1 mouse cellular context compared by ENCODE assay signal in the genomic region with DNA sequence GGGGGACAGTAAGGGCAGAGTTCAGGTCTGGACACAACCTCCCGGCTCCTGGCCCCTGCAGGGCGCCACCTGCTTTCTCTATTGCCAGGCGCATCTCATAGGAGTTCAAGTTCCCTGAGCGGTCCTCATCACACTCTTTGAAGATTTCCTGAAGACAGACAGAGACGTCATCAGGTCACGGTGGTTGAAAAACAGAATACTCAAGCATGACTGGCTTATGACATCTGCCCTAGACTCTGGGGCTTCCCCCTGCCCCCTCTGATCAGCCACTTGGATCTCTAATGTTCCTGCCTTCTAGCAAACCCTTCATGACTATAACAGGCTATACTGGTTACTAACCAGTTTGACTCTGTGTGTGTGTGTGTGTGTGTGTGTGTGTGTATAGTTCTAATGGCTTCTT.
A peak's percentile ranks its signal among the peaks of the same experiment; 100 is the strongest.
TF ChIP-seq lines count a peak whose summit lies in the region.

No protein-coding gene starts in this region.

TF ChIP-seq in CH12.LX, 34 proteins besides CTCF, POLR2A, EP300 and RAD21:
- TF ChIP-seq SMC3 (IDR thresholded peaks at IDR 0.05; ENCODE audit: low read depth, low read length): no peak
- TF ChIP-seq SIN3A (IDR thresholded peaks at IDR 0.05; ENCODE audit: low read length): 0 out of 2 replicates have a peak, but pooled peaks have one; percentile 36
- TF ChIP-seq MXI1 (IDR thresholded peaks at IDR 0.05; ENCODE audit: low read depth, low read length): no peak
- TF ChIP-seq UBTF (IDR thresholded peaks at IDR 0.05; ENCODE audit: low read depth, low read length): no peak
- TF ChIP-seq IRF4 (IDR thresholded peaks at IDR 0.05; ENCODE audit: low read depth, low read length): 0 out of 2 replicates have a peak, but pooled peaks have one; percentile 17
- no peak for TF ChIP-seq NRF1 (IDR thresholded peaks at IDR 0.05; ENCODE audit: low read depth, low read length)
- no peak for TF ChIP-seq RCOR1 (conservative IDR thresholded peaks at IDR 0.05; ENCODE audit: low read depth, low read length)
- TF ChIP-seq ELF1 (IDR thresholded peaks at IDR 0.05; ENCODE audit: low read depth, low read length): peak; percentile 21; the same call in 1 of the 2 replicates
- TF ChIP-seq USF1 (IDR thresholded peaks at IDR 0.05; ENCODE audit: low read depth, low read length): no peak
- no peak for TF ChIP-seq CHD1 (IDR thresholded peaks at IDR 0.05; ENCODE audit: low read depth, low read length)
- no peak for TF ChIP-seq MAFK (IDR thresholded peaks at IDR 0.05; ENCODE audit: insufficient replicate concordance, low read length)
- TF ChIP-seq TBP (conservative IDR thresholded peaks at IDR 0.05; ENCODE audit: low read depth, low read length): no peak
- TF ChIP-seq JUND (conservative IDR thresholded peaks at IDR 0.05; ENCODE audit: low read depth, low read length): no peak
- TF ChIP-seq JUN (IDR thresholded peaks at IDR 0.05; ENCODE audit: insufficient read depth, low read depth, low read length): no peak
- TF ChIP-seq CHD2 (IDR thresholded peaks at IDR 0.05; ENCODE audit: low read length): 0 out of 2 replicates have a peak, but pooled peaks have one; percentile 28
- 0 out of 2 replicates have a peak, but pooled peaks have one; percentile 18 for TF ChIP-seq MYC (IDR thresholded peaks at IDR 0.05; ENCODE audit: low read depth, low read length)
- no peak for TF ChIP-seq NELFE (IDR thresholded peaks at IDR 0.05; ENCODE audit: low read depth, low read length)
- no peak for TF ChIP-seq ZMIZ1 (IDR thresholded peaks at IDR 0.05; ENCODE audit: low read depth, low read length)
- no peak for TF ChIP-seq ZKSCAN1 (IDR thresholded peaks at IDR 0.05; ENCODE audit: borderline replicate concordance, low read depth, low read length)
- peak; percentile 72 for TF ChIP-seq ETS1 (conservative IDR thresholded peaks at IDR 0.05; ENCODE audit: low read depth, low read length)
- TF ChIP-seq HCFC1 (IDR thresholded peaks at IDR 0.05; ENCODE audit: low read depth, low read length): no peak
- peak; percentile 33; the same call in 1 of the 2 replicates for TF ChIP-seq TCF12 (IDR thresholded peaks at IDR 0.05; ENCODE audit: low read depth, low read length)
- TF ChIP-seq POLR2AphosphoS2 (IDR thresholded peaks at IDR 0.05; ENCODE audit: low read depth, low read length): no peak
- no peak for TF ChIP-seq ZNF384 (IDR thresholded peaks at IDR 0.05; ENCODE audit: low read depth, low read length)
- TF ChIP-seq PAX5 (IDR thresholded peaks at IDR 0.05; ENCODE audit: low read length): no peak
- TF ChIP-seq E2F4 (IDR thresholded peaks at IDR 0.05; ENCODE audit: insufficient replicate concordance, low read depth, low read length): no peak
- no peak for TF ChIP-seq ZC3H11A (IDR thresholded peaks at IDR 0.05; ENCODE audit: low read depth, low read length)
- peak; percentile 40; the same call in 1 of the 2 replicates for TF ChIP-seq BHLHE40 (IDR thresholded peaks at IDR 0.05; ENCODE audit: low read depth, low read length)
- peak; percentile 53 for TF ChIP-seq MAX (IDR thresholded peaks at IDR 0.05; ENCODE audit: low read length)
- no peak for TF ChIP-seq MAZ (IDR thresholded peaks at IDR 0.05; ENCODE audit: low read depth, low read length)
- TF ChIP-seq USF2 (conservative IDR thresholded peaks at IDR 0.05; ENCODE audit: low read depth, low read length): no peak
